Mouse (Mus musculus): ENCODE results near the gene Adat3. TPM values are rescaled to one million over a fixed set of nuclear protein-coding genes. Genes with fewer than 3 reads are reported as not detected.

Adat3 gene
- polyA plus RNA-seq, 1 experiment from 2014 or later, result 6.7 TPM

- H3K36me3 ChIP-seq (ENCODE audit: control insufficient read depth, insufficient read depth, low read length), result 0 out of 2 replicates have a peak, but pooled peaks cover under 1% of the 10 kb centered on the region
- no peak for ATAC-seq (ENCODE audit: insufficient read depth, low FRiP score)
- H3K4me1 ChIP-seq (ENCODE audit: control insufficient read depth, insufficient read depth, low read length), result no peaks in the 10 kb centered on the region
- H3K4me2 ChIP-seq (ENCODE audit: low read depth, low read length), result no peak overlapping the region
- no peak overlapping the region for H3K9ac ChIP-seq (ENCODE audit: low read length)
- H3K27ac ChIP-seq (ENCODE audit: low read length), result no peak overlapping the region
- no peaks in the 10 kb centered on the region for H3K9me3 ChIP-seq (replicated peaks; ENCODE audit: control insufficient read depth, low read length)
- WGBS, result 88% methylated on average over 6 of the region's 6 CpGs
- no peak overlapping the region for H3K4me3 ChIP-seq (replicated peaks; ENCODE audit: low read length)
- no peaks in the 10 kb centered on the region for H3K27me3 ChIP-seq (ENCODE audit: control insufficient read depth, insufficient read depth, low read length)
These were observed 11.7 kb downstream of the Adat3 start for GRCm38 (mm10) chr10:80614351-80614750.

DNA sequence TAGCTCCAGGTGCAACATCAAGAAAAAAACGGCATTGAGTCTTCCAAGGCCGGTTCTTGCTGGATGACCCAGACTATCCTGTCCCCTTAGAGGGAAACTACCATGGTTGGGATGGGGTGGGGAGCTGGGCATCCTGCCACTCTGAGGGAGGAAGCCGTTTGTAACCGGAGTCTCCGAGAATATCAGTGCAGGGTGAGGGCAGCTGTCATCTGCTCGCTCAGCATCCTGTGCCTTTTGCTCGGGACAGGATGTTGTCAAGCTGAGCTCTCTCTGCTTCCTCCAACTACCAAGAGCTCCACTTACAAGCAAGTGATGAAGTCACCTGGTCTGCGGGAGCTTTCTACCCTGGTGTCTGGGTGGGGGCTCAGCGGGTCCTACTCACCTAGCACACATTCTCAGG lies 15.5 kb downstream of the Adat3 start:
- no peak overlapping the region for H3K27ac ChIP-seq (ENCODE audit: low read length)
- ATAC-seq (ENCODE audit: insufficient read depth, low FRiP score), result no peak
- no peak overlapping the region for H3K9ac ChIP-seq (ENCODE audit: low read length)
- 66% methylated on average over 9 of the region's 9 CpGs for WGBS
- no peaks in the 10 kb centered on the region for H3K9me3 ChIP-seq (replicated peaks; ENCODE audit: control insufficient read depth, low read length)
- peaks cover 3% of the 10 kb centered on the region for H3K4me1 ChIP-seq (ENCODE audit: control insufficient read depth, insufficient read depth, low read length)
- no peak overlapping the region for H3K4me2 ChIP-seq (ENCODE audit: low read depth, low read length)
- no peak overlapping the region for H3K4me3 ChIP-seq (replicated peaks; ENCODE audit: low read length)
- no peaks in the 10 kb centered on the region for H3K27me3 ChIP-seq (ENCODE audit: control insufficient read depth, insufficient read depth, low read length)
- H3K36me3 ChIP-seq (ENCODE audit: control insufficient read depth, insufficient read depth, low read length), result no peaks in the 10 kb centered on the region

- Histone ChIP-seq H3K27me3 (ENCODE audit: control insufficient read depth, insufficient read depth, low read length) (no peaks in the 10 kb centered on the region), H3K4me2 (ENCODE audit: low read depth, low read length) (no peak overlapping the region), H3K27ac (ENCODE audit: low read length) (no peak overlapping the region), H3K36me3 (ENCODE audit: control insufficient read depth, insufficient read depth, low read length) (no peaks in the 10 kb centered on the region), H3K4me3 (replicated peaks; ENCODE audit: low read length) (no peak overlapping the region), H3K9me3 (replicated peaks; ENCODE audit: control insufficient read depth, low read length) (no peaks in the 10 kb centered on the region), H3K9ac (ENCODE audit: low read length) (no peak overlapping the region), H3K4me1 (ENCODE audit: control insufficient read depth, insufficient read depth, low read length) (peaks cover 18% of the 10 kb centered on the region)
- WGBS, result 37% methylated on average over 8 of the region's 8 CpGs
- ATAC-seq (ENCODE audit: insufficient read depth, low FRiP score), result no peak
These were observed 17.0 kb downstream of the Adat3 start for GRCm38 (mm10) chr10:80619465-80620244.

DNA sequence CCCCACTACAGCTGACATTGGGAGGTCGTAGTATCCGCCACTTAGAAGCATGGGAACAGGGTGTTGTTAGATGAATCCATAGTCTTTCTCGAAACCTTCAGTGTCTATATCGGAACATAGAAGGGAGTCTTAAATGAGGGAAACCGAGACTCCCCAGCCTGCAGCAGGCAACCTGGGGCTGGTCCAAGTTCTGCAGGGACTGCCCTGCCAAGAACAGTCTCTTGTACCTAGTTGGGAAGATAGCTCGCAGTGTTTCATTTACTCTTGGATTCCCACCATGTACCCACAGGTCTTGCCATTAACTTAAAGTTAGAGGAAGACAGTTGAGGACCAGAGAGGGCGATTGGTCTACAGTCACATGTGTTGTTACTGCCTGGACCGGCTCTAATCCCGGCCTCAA lies 17.7 kb downstream of the Adat3 start:
- peaks cover 20% of the 10 kb centered on the region for H3K4me1 ChIP-seq (ENCODE audit: control insufficient read depth, insufficient read depth, low read length)
- H3K9me3 ChIP-seq (replicated peaks; ENCODE audit: control insufficient read depth, low read length), result no peaks in the 10 kb centered on the region
- H3K27ac ChIP-seq (ENCODE audit: low read length), result no peak overlapping the region
- no peaks in the 10 kb centered on the region for H3K27me3 ChIP-seq (ENCODE audit: control insufficient read depth, insufficient read depth, low read length)
- H3K4me3 ChIP-seq (replicated peaks; ENCODE audit: low read length), result no peak overlapping the region
- no peak overlapping the region for H3K9ac ChIP-seq (ENCODE audit: low read length)
- no peak overlapping the region for H3K4me2 ChIP-seq (ENCODE audit: low read depth, low read length)
- no peak for ATAC-seq (ENCODE audit: insufficient read depth, low FRiP score)
- no peaks in the 10 kb centered on the region for H3K36me3 ChIP-seq (ENCODE audit: control insufficient read depth, insufficient read depth, low read length)
- 82% methylated on average over 9 of the region's 9 CpGs for WGBS

DNA sequence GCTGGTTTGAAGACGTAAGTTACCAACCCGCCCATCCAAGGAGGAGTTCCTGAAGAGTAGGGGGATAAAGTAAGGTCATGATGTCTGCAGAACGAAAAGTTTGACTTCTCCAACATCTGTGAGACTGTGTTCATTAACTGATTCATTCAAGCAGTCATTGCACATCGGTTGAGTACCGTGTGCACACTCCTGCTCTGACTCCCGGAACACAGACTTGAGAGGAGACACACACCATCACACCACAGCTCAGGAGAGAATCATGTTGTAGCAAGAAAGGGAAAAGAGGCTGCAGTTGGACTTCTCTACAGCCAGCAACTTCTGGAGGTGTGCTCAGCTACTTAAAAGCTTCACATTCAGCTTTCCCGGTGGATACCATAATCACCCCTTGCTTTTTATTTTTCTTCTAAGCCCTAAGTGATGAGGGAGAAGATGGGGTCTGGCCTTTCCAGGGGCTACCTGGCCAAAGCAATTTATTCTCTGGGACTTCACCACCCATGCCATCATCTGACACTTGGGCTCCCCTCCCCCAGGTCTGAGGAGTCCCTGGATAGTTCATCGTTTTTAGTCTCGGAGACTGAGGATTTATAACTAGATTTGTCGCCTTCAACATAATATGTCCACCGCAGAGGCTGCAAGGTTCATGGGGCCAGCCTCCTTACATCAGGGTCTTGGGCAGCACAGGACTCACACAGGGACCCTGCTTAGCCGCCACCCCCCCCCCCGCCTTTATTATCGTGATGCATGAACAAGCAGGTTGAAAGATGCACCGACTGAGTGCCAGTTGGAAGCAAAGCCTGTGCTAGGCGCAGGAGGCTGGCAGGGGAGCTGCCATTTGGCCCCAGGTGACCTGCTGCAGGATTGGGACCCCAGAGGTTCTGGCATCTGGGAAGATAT lies 18.4 kb downstream of the Adat3 start:
- WGBS, result 51% methylated on average over 16 of the region's 16 CpGs
- H3K4me1 ChIP-seq (ENCODE audit: control insufficient read depth, insufficient read depth, low read length), result peaks cover 20% of the 10 kb centered on the region
- ATAC-seq (ENCODE audit: insufficient read depth, low FRiP score), result no peak
- no peaks in the 10 kb centered on the region for H3K9me3 ChIP-seq (replicated peaks; ENCODE audit: control insufficient read depth, low read length)
- H3K27me3 ChIP-seq (ENCODE audit: control insufficient read depth, insufficient read depth, low read length), result no peaks in the 10 kb centered on the region
- H3K4me3 ChIP-seq (replicated peaks; ENCODE audit: low read length), result peak overlapping the region; percentile 63
- peak overlapping the region; percentile 97 for H3K27ac ChIP-seq (ENCODE audit: low read length)
- no peaks in the 10 kb centered on the region for H3K36me3 ChIP-seq (ENCODE audit: control insufficient read depth, insufficient read depth, low read length)
- H3K4me2 ChIP-seq (ENCODE audit: low read depth, low read length), result peak overlapping the region; percentile 66
- H3K9ac ChIP-seq (ENCODE audit: low read length), result peak overlapping the region; percentile 66

DNA sequence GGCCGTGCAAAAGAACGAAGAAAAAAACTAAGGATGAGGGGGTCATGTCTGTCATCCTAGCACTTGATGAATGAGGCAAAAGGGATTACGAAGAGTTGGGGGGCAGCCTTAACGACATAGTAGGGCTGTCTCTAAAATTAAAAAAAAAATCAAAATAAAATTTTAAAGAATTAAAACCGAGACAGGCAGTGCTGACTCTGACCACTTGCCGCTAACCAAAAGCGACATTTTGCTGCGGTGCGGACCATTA lies 18.9 kb downstream of the Adat3 start:
- Histone ChIP-seq H3K4me3 (replicated peaks; ENCODE audit: low read length) (peak overlapping the region; percentile 63), H3K9me3 (replicated peaks; ENCODE audit: control insufficient read depth, low read length) (no peaks in the 10 kb centered on the region), H3K4me2 (ENCODE audit: low read depth, low read length) (peak overlapping the region; percentile 66), H3K27ac (ENCODE audit: low read length) (peak overlapping the region; percentile 97), H3K4me1 (ENCODE audit: control insufficient read depth, insufficient read depth, low read length) (peaks cover 20% of the 10 kb centered on the region), H3K36me3 (ENCODE audit: control insufficient read depth, insufficient read depth, low read length) (no peaks in the 10 kb centered on the region), H3K9ac (ENCODE audit: low read length) (peak overlapping the region; percentile 66), H3K27me3 (ENCODE audit: control insufficient read depth, insufficient read depth, low read length) (no peaks in the 10 kb centered on the region)
- no peak for ATAC-seq (ENCODE audit: insufficient read depth, low FRiP score)
- WGBS, result 2% methylated on average over 9 of the region's 9 CpGs

GRCm38 (mm10) chr10:80621940-80622660 lies 19.4 kb downstream of the Adat3 start:
- WGBS, result under 1% methylated on average over 64 of the region's 64 CpGs
- Histone ChIP-seq H3K36me3 (ENCODE audit: control insufficient read depth, insufficient read depth, low read length) (no peaks in the 10 kb centered on the region), H3K9me3 (replicated peaks; ENCODE audit: control insufficient read depth, low read length) (no peaks in the 10 kb centered on the region), H3K4me3 (replicated peaks; ENCODE audit: low read length) (peak overlapping the region; percentile 75), H3K4me2 (ENCODE audit: low read depth, low read length) (peak overlapping the region; percentile 66; the same call in 1 of the 2 replicates), H3K4me1 (ENCODE audit: control insufficient read depth, insufficient read depth, low read length) (peaks cover 20% of the 10 kb centered on the region), H3K27me3 (ENCODE audit: control insufficient read depth, insufficient read depth, low read length) (no peaks in the 10 kb centered on the region), H3K9ac (ENCODE audit: low read length) (peak overlapping the region; percentile 89), H3K27ac (ENCODE audit: low read length) (peak overlapping the region; percentile 97)
- peak; percentile 98 for ATAC-seq (ENCODE audit: insufficient read depth, low FRiP score)

DNA sequence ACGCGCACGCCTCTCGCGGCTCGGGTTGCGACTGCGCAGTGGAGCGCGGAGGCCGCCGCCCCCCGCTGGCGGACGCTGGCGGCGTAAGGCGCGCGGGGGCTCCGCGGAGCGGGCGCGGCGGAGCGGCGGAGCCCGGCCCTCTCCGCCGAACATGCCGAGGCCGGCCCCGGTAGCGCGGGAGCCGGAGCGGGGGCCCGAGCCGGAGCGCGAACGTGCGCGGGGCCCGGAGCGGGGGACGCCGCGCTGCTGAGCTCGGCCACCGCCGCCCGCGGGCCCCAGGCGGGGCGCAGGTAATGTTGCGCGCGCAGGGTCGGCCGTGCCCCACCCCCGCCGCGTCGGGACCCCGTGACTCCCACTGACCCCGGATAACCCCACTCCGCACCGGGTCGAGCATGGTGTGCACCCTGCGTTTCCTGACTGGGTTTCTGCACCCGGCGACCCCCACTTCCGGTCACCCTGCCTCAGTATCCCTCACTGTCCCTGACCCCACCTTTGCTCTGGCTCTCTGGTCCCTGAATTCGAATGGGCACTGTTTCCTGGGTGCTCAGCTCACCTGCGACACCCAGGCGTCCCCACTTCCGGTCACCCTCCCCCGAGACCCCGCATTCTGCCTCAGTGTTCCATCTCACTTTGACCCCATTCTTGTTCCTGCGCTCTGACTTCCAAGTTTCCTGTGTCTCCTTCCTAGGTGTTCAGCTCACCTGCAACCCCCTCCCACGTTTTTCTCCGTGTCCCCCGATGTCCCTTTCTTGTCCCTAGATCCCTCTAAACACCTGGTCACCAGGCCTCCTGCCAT lies 20.2 kb downstream of the Adat3 start, which contains the start of gene Csnk1g2:
Gene Csnk1g2, plus strand, starts transcription at position 178 of the 796 bp plus-strand sequence.
- peak within 1 kb of the TSS; percentile 88 for H3K4me2 ChIP-seq (ENCODE audit: low read depth, low read length)
- peak; percentile 2; the same call in 1 of the 2 replicates for ATAC-seq (ENCODE audit: insufficient read depth, low FRiP score)
- H3K4me3 ChIP-seq (replicated peaks; ENCODE audit: low read length), result peak within 1 kb of the TSS; percentile 75
- peak within 1 kb of the TSS; percentile 89 for H3K9ac ChIP-seq (ENCODE audit: low read length)
- H3K4me1 ChIP-seq (ENCODE audit: control insufficient read depth, insufficient read depth, low read length), result peaks cover 27% of the 10 kb centered on the region
- no peaks in the 10 kb centered on the region for H3K27me3 ChIP-seq (ENCODE audit: control insufficient read depth, insufficient read depth, low read length)
- under 1% methylated on average over 71 of the region's 85 CpGs for WGBS
- no peaks in the 10 kb centered on the region for H3K36me3 ChIP-seq (ENCODE audit: control insufficient read depth, insufficient read depth, low read length)
- H3K27ac ChIP-seq (ENCODE audit: low read length), result peak within 1 kb of the TSS; percentile 97
- H3K9me3 ChIP-seq (replicated peaks; ENCODE audit: control insufficient read depth, low read length), result no peaks in the 10 kb centered on the region
